Mouse (Mus musculus) skeletal muscle tissue, postnatal 0 days (tissue): ENCODE measurements around the gene Opalin. TPM values are rescaled to one million over a fixed set of nuclear protein-coding genes. Genes with fewer than 3 reads are reported as not detected.

Experiments used
- polyA plus RNA-seq: library from polyadenylated mRNA; unstranded; fragments of >200 nt; fragmentation: Nextera tagmentation; extraction: Ambion mirVana; gene quantifications from 2 replicates; pipeline ENCODE4 v1.2.1, GENCODE M21; 2015

Opalin gene
- not detected in 2 replicates for polyA plus RNA-seq

DNA sequence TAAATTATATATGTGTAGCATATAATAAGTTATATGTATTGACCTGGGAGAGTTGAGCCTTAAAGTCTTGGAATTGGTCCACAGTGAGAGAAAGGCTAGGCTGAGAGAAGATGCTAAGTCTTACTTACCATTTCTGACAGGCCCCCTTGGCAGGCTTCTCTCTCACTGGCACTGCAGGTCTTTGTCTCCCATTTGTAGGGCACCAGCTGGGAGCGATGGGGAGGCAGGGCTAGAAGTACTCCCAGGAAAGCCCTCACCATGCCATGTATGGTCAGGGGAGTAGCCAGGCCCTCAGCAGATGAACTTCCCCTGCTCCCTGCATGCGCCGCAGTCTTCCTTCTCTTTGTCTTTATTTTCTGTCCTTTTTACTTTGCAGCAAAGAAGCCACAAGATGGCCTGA is at the start of gene Opalin:
Gene Opalin (minus strand): TSS at position 208 of the 400 bp plus-strand sequence.

GRCm38 (mm10) chr19:41029219-41029618 is 47.7 kb downstream of the Opalin start, which contains the start of gene Dntt:
Gene Dntt, plus strand, starts transcription at chr19:41029275.

Other genes starting within 250 kb of the Opalin start
- gene Ccnj, start 245.8 kb downstream of the Opalin start, polyA plus RNA-seq: 4.0 and 4.3 TPM in 2 replicates
- 6.3 and 7.2 TPM in 2 replicates for gene Zfp518a, start 182.4 kb downstream of the Opalin start, polyA plus RNA-seq
- gene Blnk, start 82.6 kb downstream of the Opalin start, polyA plus RNA-seq: 0.28 and 0.57 TPM in 2 replicates
- gene Dntt, start 47.8 kb downstream of the Opalin start, polyA plus RNA-seq: 0.21 and 0.23 TPM in 2 replicates
- 0.09 and 0.12 TPM in 2 replicates for gene Tll2, start 129.7 kb upstream of the Opalin start, polyA plus RNA-seq
- gene Tm9sf3, start 186.9 kb upstream of the Opalin start, polyA plus RNA-seq: 61.8 and 73.3 TPM in 2 replicates